Mouse (Mus musculus) megakaryocyte, embryonic 14.5 days (primary cell): ENCODE data around the gene Zmym5.

ENCODE experiments used
- FLI1 ChIP-seq: IDR thresholded peaks from 2 replicates; pipeline ENCODE4 v1.6.1; 2012; ENCODE audit warnings: low read length, inconsistent platforms, mixed read lengths
- GATA1 ChIP-seq: IDR thresholded peaks from 3 replicates; pipeline ENCODE4 v1.6.1; 2012; ENCODE audit warnings: mixed read lengths, low read length, inconsistent platforms, borderline replicate concordance

- no peak for TF ChIP-seq GATA1
- no peak for TF ChIP-seq FLI1
Measured at GRCm38 (mm10) chr14:56817616-56818015, 6.1 kb upstream of the Zmym5 start.
